Mouse (Mus musculus): ENCODE measurements around the gene Slc25a42. TPM values are rescaled to one million over a fixed set of nuclear protein-coding genes. Genes with fewer than 3 reads are reported as not detected.
A peak's percentile ranks its signal among the peaks of the same experiment; 100 is the strongest.

Gene Slc25a42
- total and polyA plus RNA-seq, 2 experiments from 2014 or later: 8.3 to 17.1 TPM

- Histone ChIP-seq H3K4me1 (ENCODE audit: insufficient read depth, low read length) (no peaks in the 10 kb centered on the region), H3K4me3 (ENCODE audit: low read length) (no peak overlapping the region), H3K27me3 (ENCODE audit: insufficient read depth, low read length) (no peaks in the 10 kb centered on the region), H3K9ac (replicated peaks; ENCODE audit: low read length) (no peak overlapping the region), H3K36me3 (ENCODE audit: insufficient read depth, low read length) (no peaks in the 10 kb centered on the region), H3K9me3 (ENCODE audit: low read length) (no peaks in the 10 kb centered on the region), H3K27ac (peak overlapping the region; percentile 43; the same call in 1 of the 2 replicates), H3K4me2 (ENCODE audit: low read depth, low read length) (no peak overlapping the region)
- no peak for TF ChIP-seq CTCF (IDR thresholded peaks at IDR 0.05; ENCODE audit: low read depth)
- whole genome bisulfite sequencing: 75% methylated on average over 5 of the region's 5 CpGs
- no peak for ATAC-seq
- no peak for DNase-seq (ENCODE audit: low spot score)
Measured at GRCm38 (mm10) chr8:70215092-70215491, 3.0 kb upstream of the Slc25a42 start.

DNA sequence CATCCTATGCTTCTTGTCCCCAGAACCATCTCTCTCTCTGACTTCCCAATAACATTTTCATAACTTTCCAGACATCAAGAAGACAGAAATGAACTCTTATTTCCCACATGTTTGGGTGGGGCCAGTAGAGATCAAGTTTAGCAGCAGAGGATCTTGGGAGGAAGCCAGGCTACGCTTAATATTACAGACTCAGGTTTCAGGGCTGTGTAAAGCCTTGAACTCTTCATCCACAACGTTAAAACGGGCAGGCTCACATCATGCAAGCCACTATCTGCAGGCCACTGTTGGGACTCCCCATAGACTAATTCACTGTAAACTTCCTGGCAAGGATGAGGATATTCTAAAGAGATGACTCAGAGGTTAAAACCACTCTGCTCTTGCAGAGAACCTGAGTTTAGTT lies 2.3 kb upstream of the Slc25a42 start:
- no peaks in the 10 kb centered on the region for H3K27me3 ChIP-seq (ENCODE audit: insufficient read depth, low read length)
- no peak overlapping the region for H3K4me2 ChIP-seq (ENCODE audit: low read depth, low read length)
- H3K9ac ChIP-seq (replicated peaks; ENCODE audit: low read length): no peak overlapping the region
- no peak overlapping the region for H3K27ac ChIP-seq
- H3K4me3 ChIP-seq (ENCODE audit: low read length): no peak overlapping the region
- H3K36me3 ChIP-seq (ENCODE audit: insufficient read depth, low read length): no peaks in the 10 kb centered on the region
- 77% methylated on average over 3 of the region's 3 CpGs for WGBS
- no peaks in the 10 kb centered on the region for H3K9me3 ChIP-seq (ENCODE audit: low read length)
- ATAC-seq (no peak), DNase-seq (ENCODE audit: low spot score) (no peak)
- no peak for TF ChIP-seq CTCF (IDR thresholded peaks at IDR 0.05; ENCODE audit: low read depth)
- H3K4me1 ChIP-seq (ENCODE audit: insufficient read depth, low read length): no peaks in the 10 kb centered on the region

GRCm38 (mm10) chr8:70211726-70212111 lies 386 bp downstream of the Slc25a42 start:
- no peak; the same call in 1 of the 2 replicates for ATAC-seq
- H3K4me2 ChIP-seq (ENCODE audit: low read depth, low read length): peak overlapping the region; percentile 91
- H3K9me3 ChIP-seq (ENCODE audit: low read length): no peaks in the 10 kb centered on the region
- H3K27me3 ChIP-seq (ENCODE audit: insufficient read depth, low read length): peaks cover 3% of the 10 kb centered on the region; the same call in 1 of the 2 replicates
- peak overlapping the region; percentile 71 for H3K9ac ChIP-seq (replicated peaks; ENCODE audit: low read length)
- DNase-seq (ENCODE audit: low spot score): peak; percentile 24
- no peaks in the 10 kb centered on the region for H3K36me3 ChIP-seq (ENCODE audit: insufficient read depth, low read length)
- 1% methylated on average over 31 of the region's 31 CpGs for WGBS
- TF ChIP-seq CTCF (IDR thresholded peaks at IDR 0.05; ENCODE audit: low read depth): no peak
- H3K4me1 ChIP-seq (ENCODE audit: insufficient read depth, low read length): no peaks in the 10 kb centered on the region
- peak overlapping the region; percentile 83 for H3K27ac ChIP-seq
- H3K4me3 ChIP-seq (ENCODE audit: low read length): peak overlapping the region; percentile 69

GRCm38 (mm10) chr8:70211275-70211674 lies 830 bp downstream of the Slc25a42 start:
- H3K9me3 ChIP-seq (ENCODE audit: low read length): no peaks in the 10 kb centered on the region
- H3K36me3 ChIP-seq (ENCODE audit: insufficient read depth, low read length): no peaks in the 10 kb centered on the region
- 80% methylated on average over 1 of the region's 1 CpGs for WGBS
- peak overlapping the region; percentile 71 for H3K9ac ChIP-seq (replicated peaks; ENCODE audit: low read length)
- peak overlapping the region; percentile 91 for H3K4me2 ChIP-seq (ENCODE audit: low read depth, low read length)
- no peak for DNase-seq (ENCODE audit: low spot score)
- peak overlapping the region; percentile 69 for H3K4me3 ChIP-seq (ENCODE audit: low read length)
- no peak for TF ChIP-seq CTCF (IDR thresholded peaks at IDR 0.05; ENCODE audit: low read depth)
- H3K4me1 ChIP-seq (ENCODE audit: insufficient read depth, low read length): no peaks in the 10 kb centered on the region
- no peak overlapping the region for H3K27ac ChIP-seq
- ATAC-seq: no peak
- peaks cover 3% of the 10 kb centered on the region; the same call in 1 of the 2 replicates for H3K27me3 ChIP-seq (ENCODE audit: insufficient read depth, low read length)

- H3K4me2 ChIP-seq (ENCODE audit: low read depth, low read length): peak overlapping the region; percentile 91
- H3K36me3 ChIP-seq (ENCODE audit: insufficient read depth, low read length): no peaks in the 10 kb centered on the region
- DNase-seq (ENCODE audit: low spot score) (peak; percentile 12), ATAC-seq (no peak)
- H3K4me1 ChIP-seq (ENCODE audit: insufficient read depth, low read length): no peaks in the 10 kb centered on the region
- H3K9ac ChIP-seq (replicated peaks; ENCODE audit: low read length): no peak overlapping the region
- H3K27me3 ChIP-seq (ENCODE audit: insufficient read depth, low read length): peaks cover 3% of the 10 kb centered on the region; the same call in 1 of the 2 replicates
- H3K4me3 ChIP-seq (ENCODE audit: low read length): 0 out of 2 replicates have a peak overlapping the region, but pooled peaks have one; percentile 5
- TF ChIP-seq CTCF (IDR thresholded peaks at IDR 0.05; ENCODE audit: low read depth): peak; percentile 19; the same call in 1 of the 2 replicates
- 26% methylated on average over 8 of the region's 8 CpGs for WGBS
- H3K27ac ChIP-seq: no peak overlapping the region; the same call in 1 of the 2 replicates
- H3K9me3 ChIP-seq (ENCODE audit: low read length): no peaks in the 10 kb centered on the region
Measured at GRCm38 (mm10) chr8:70210538-70210937, 1.6 kb downstream of the Slc25a42 start.

GRCm38 (mm10) chr8:70208130-70208529 lies 4.0 kb downstream of the Slc25a42 start:
- no peaks in the 10 kb centered on the region for H3K4me1 ChIP-seq (ENCODE audit: insufficient read depth, low read length)
- H3K27me3 ChIP-seq (ENCODE audit: insufficient read depth, low read length): peaks cover 3% of the 10 kb centered on the region; the same call in 1 of the 2 replicates
- H3K9me3 ChIP-seq (ENCODE audit: low read length): no peaks in the 10 kb centered on the region
- no peak overlapping the region for H3K4me3 ChIP-seq (ENCODE audit: low read length)
- H3K4me2 ChIP-seq (ENCODE audit: low read depth, low read length): no peak overlapping the region
- H3K9ac ChIP-seq (replicated peaks; ENCODE audit: low read length): no peak overlapping the region
- H3K36me3 ChIP-seq (ENCODE audit: insufficient read depth, low read length): no peaks in the 10 kb centered on the region
- H3K27ac ChIP-seq: no peak overlapping the region
- ATAC-seq: no peak
- no peak for DNase-seq (ENCODE audit: low spot score)
- TF ChIP-seq CTCF (IDR thresholded peaks at IDR 0.05; ENCODE audit: low read depth): no peak
- 57% methylated on average over 1 of the region's 1 CpGs for WGBS

DNA sequence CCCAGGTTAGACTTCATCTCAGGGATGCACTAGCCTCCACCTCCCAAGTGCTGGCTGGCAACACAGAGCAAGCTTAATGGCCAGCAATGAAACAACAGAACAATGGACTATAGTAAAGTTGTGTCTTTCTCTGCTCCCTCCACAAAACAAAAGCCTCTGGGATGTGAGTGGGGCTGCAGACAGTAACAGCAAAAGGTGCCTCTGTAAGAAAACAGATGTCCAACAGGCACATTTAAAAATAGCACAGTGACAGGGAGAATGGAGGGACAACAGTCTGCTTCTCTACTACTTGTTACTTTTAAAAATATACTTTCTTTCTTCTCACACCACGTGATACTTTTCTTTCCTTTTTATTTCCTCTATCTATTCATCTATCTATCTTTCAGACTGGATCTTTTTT lies 7.3 kb downstream of the Slc25a42 start:
- WGBS: 72% methylated on average over 1 of the region's 1 CpGs
- no peak overlapping the region for H3K9ac ChIP-seq (replicated peaks; ENCODE audit: low read length)
- no peak for TF ChIP-seq CTCF (IDR thresholded peaks at IDR 0.05; ENCODE audit: low read depth)
- H3K36me3 ChIP-seq (ENCODE audit: insufficient read depth, low read length): no peaks in the 10 kb centered on the region
- H3K4me1 ChIP-seq (ENCODE audit: insufficient read depth, low read length): no peaks in the 10 kb centered on the region
- H3K4me3 ChIP-seq (ENCODE audit: low read length): no peak overlapping the region
- H3K27me3 ChIP-seq (ENCODE audit: insufficient read depth, low read length): peaks cover 3% of the 10 kb centered on the region; the same call in 1 of the 2 replicates
- H3K27ac ChIP-seq: no peak overlapping the region
- no peak overlapping the region for H3K4me2 ChIP-seq (ENCODE audit: low read depth, low read length)
- no peaks in the 10 kb centered on the region for H3K9me3 ChIP-seq (ENCODE audit: low read length)
- ATAC-seq: no peak
- DNase-seq (ENCODE audit: low spot score): no peak
